Mouse (Mus musculus) 416B (cell line): ENCODE data around the gene Whamm.

ENCODE experiments used
- DNase-seq: peaks from one replicate; pipeline ENCODE4 v3.0.0; 2011; ENCODE audit warnings: low read depth

Whamm gene

DNA sequence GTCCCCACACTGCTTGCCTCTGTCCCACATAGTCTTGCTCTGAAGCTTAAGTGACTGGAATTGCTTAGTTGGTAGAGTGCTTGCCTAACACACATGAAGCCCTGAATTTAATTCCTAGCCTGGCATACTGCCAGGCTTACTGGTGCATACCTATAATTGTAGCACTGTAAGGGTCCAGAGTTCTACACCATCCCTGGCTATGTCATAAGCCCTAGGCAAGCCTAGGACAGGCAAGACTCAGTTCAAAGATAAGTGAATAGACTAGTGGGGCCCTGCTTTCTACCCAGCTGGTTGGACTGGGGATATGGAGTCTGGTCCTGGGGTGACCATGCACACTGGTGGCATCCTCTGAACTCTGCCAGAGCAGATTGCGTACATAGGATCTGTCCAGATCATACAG lies 26.6 kb downstream of the Whamm start:
- DNase-seq: no peak

DNA sequence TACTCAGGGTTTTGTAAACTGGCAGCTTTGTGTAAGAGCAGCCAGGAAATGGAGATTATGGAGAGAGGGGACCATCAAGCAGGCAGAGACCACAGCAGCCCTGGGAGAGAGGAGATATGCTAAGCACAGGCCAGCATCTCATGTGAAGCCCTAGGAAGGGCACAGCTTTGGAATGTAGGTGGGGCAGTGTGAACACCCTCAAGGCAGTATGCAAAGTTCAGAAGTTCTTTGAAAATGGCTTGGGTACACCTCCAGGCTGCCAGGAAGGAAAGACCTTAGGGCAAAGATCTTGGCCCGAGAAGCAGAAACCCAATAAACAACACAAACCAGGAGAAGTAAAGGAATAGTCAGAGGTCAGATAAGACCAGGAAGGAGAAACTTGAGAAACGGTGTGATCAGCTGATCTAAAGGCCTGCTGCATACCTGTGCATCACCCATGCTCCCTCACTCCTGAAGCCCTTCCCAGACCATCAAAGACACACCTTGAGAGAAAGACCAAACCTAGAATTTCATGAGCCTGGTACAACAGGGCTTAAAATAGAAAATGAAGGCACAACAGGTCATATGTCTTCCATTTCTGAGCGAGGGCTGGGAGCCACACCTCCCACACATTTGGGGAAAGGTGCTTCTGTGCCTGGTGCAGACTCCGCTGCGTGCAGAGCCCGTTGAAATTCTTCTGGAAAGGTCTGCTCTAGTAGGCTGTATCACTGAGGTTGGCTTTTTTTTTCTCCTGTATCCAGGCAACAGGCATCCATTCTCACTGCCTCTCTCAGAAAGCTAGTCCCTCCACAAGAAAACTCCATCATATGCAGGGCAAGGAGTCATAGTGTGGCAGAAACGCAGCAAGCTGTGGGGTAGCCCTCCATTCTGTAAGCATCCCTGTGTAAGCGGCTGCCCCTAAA lies 28.6 kb downstream of the Whamm start:
- DNase-seq: no peak

DNA sequence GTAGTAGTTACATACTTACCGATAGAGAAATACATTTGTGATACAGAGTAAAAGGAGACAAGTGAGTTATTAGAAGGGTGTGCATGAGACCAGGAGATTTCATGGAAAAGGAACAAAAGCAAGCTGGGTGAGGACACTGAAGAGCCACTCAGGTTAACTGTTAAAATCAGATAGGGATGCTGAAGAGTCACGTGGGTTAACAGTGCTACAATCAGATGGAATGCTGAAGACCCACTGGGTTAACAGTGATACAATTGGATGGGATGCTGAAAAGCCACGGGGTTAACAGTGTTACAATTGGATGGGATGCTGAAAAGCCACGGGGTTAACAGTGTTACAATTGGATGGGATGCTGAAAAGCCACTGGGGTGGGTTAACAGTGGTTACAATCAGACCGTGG lies 33.9 kb downstream of the Whamm start:
- no peak for DNase-seq

DNA sequence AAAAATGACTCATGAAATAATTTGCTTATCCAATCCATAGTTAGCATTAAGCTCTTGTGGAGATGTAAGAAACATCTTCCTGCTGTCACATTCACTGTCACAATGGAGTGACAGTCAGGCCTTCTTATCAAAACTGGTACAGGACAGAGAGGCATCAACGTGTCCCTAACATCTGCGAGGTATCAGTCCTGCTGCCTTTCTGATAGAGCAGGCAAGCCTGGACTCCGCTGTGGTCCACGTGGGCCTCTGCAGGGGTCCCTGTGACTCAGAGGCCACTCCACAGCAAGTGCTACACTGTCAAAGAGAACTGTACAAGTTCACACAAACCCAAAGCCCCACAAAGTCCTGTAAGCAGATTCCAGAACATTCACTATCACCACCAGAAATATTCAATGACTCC lies 34.4 kb downstream of the Whamm start:
- DNase-seq: no peak

DNA sequence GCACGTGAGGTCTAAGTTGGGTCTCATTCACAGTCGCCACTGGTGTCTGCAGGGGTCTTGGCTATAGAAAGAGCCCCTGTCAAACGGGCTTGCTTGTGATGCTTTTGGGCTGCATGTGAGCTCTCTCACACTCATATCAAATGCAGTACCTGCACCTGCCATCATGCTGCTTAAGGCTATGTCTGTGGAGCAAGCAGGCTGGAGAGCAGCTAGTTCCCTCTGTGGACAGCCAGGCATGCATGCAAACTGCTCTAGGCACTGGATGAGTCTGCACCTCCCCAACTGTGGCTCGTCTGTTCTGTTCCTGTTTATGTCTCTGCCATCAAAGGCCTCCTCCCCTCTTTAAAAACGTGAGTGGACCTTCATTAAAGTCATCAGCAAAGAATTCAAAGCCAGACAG lies 35.4 kb downstream of the Whamm start:
- no peak for DNase-seq

DNA sequence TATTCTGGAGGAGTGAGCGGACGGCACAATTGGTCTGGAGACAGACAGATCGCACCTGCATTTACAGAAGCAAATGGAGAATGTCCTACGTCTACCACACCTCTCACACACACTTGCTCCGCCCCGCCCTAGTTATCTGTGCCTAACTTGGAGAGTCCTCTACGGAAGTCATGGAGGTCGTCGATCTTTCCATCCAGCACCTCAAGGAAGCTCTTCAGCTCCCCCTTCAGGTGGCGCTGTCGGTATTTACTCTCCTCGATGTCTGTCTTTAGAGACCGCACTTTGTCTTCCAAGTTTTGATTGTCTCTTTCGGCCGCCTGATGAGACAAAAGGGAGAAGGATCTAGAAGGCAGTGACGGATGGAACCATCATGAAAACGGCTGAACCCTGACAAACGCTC lies 39.1 kb downstream of the Whamm start:
- DNase-seq: peak; percentile 54

DNA sequence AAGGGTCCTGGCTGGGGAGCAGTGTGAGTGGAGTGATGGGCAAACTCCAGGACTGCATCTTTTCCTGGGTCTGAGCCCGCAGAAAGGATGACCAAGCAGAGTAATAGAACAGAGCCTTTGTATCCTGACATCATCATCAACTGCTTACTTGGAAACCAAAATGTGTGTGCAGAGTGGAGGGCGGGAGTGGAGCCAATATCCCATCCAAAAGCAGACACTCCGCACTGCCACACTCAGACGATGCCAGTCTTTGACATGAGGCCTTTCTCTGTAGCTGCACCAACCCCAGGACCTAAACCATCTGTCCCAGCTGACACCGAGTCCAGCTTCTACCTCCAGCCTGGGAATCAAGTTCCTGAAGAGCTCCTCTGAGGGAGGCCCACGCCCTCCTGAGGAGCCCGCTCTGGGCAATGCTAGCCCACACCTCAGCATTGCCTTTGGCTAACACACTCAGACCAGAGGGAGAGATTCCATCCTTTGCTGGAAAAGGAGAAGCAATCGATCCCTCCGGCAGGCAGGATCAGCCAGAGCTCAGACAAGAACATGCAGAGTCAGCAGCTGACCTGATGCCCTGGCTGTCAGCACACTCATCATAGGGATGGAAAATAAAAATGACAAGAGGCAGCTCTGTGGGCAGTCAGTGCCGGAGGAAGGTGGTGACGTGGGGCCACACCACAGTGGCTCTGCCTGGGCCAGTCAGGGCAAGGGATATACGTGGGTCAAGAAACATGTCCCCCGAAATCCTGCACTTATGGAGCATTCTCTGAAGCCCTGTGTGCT lies 42.0 kb downstream of the Whamm start:
- DNase-seq: no peak

DNA sequence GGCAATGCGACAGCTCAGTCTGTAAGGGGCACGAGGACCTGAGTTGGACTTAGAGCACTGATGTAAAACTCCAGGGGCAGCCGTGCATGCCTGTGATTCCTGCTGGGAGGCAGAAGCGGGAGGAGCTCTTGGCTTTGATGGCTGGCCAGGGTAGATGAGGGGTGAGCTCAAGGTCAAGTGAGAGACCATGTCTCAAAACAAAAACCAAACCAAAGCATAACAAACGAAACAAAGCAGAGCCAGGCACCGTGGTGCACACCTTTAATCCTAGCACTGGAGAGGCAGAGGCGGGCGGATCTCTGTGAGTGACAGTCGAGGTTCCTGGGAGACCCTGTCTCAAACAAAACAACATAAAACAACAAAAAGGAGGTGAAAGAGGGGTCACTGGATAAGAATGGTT lies 44.0 kb downstream of the Whamm start:
- DNase-seq: no peak

DNA sequence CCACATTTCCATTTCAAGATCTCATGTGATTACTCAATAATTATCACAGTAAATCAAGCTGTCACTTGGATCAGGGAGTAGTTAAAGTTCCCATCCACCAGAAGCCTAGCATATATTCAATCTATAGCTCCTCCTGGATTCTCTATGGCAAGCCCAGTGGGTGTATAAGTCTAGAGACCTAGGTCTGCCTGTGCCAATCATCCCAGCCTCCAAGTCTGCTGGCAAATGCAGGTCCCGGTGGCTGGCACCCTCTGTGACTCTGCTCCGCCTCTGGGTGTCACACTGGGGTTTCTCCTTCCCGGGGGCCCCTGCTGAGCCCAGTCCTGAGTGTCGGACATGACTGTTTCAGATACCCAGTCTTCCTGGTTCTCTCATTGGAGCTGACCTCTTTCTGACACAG lies 51.7 kb downstream of the Whamm start:
- no peak for DNase-seq

DNA sequence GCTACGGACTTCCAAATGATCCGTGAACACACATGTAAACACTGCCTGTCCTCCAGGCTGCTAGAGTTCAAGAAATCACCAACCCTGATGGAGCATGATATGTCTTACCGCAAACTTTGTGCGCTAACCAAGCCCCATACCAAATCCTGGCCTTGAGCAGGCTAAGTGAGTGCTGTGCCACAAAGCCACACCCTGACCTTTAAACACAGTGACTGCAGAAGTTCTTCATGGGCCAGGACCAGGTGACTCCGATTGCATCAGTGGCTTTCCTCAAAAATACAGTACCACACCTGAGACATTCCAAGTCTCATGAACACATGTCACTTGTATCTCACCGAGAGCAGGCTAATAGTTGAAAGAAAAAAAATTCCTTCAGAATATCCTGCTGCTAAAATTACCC lies 52.7 kb downstream of the Whamm start:
- DNase-seq: no peak

DNA sequence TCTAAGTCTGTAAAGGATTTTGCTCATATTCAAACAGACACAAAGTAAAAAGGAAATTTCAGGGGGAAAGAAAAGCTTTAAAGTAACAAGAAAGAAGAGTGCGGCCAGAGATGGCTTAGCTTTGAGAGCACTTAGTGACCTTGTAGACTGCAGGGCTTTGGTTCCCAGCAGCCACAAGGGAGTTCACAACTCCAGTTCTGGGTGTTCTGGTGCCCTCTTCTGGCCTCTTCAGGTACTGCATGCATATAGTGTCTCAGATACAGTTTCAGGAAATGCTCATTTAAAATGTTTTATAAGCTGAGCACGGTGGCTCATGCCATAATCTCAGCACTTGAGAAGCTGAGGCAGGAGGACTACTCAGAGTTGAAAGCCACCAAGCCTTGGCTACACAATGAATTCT lies 55.4 kb downstream of the Whamm start:
- peak; percentile 51 for DNase-seq

DNA sequence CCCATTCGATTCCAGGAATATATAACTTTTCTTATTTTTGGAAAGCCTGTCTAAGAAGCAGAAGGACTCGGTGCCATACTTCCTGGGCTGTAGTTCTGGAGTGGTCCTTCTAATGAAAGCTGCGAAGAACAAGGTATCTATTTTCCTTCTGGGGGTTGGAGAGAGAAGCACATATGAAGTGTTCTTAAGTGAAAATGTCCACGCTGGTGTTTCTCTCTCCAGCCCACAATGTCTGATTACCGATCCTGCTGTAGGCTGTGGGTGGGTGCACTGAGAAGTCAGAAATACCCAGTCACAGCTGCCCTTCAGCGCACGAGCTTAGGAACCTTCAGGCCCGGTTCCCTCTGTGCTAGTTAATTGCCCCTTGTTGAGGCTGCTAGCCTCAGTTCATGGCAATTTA lies 60.2 kb downstream of the Whamm start:
- no peak for DNase-seq

DNA sequence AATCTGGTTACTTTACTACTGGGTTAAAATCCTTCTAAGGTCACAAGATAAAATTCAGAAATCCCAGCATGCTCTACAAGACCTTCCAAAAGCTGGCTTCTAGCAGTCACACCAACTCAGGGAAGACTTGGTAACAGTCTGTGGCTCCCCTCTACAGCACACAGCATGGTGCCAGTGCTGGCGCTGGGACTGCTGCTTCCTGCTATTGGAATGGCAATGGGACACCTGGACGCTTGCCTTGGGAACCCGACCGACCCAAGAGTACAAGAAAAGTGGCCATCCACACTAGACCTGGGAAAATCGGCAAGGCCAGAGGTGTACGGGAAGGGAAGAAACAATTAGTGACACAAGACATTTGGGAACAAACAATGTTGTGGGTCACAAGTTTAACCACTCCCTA lies 61.5 kb downstream of the Whamm start:
- no peak for DNase-seq

DNA sequence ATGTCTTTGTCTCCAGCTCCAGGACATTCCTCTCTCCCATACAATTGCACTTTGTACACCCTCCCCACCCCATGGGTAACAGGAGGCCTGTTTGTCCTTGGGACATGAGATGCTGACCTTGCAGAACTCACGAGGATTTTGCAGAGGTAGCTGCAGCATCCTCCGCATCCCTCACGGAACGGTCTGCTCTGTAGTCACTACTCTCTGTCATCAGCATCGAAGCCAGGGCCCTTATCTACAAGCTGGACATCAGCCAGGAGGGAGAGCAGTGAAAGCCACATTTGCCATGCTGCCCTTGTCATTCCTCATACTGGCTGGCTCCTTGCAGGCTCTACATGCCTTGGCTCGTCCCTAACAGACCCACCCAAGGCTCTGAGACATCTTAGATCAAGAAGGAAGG lies 70.0 kb downstream of the Whamm start:
- no peak for DNase-seq

DNA sequence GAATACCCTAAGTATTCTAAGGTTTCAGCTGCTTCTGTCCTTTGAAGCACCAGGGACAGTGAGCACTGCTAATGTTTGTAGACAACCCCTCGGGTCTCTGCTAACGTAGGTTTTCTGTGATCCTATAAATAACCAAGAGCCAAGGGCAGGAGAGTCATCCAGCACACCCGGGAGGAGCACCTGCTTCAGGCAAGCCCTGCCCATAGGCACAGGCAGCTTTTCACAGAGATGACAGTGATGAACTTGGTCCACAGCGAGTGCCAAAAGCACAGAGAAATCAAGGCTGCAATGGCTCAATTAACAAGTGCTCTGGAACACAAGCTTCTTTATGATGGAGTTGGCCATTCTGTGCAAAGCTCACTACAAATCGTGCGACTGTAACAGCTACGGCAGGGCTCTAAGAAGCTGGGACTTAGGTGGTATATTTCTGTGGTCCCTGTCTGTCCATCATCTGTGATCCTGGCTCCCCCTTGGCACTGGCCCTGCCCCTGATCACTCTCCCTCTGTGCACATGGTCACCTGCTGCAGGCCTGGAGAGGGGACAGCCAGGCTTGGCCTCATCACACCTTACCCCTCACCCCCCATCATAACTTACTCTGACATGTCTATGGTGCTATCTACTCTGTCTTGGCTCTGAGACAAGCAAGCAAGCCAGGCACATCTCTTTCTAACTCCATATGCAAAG lies 73.6 kb downstream of the Whamm start:
- DNase-seq: no peak
